Mouse (Mus musculus) embryonic facial prominence, embryonic 14.5 days (tissue): ENCODE data around the gene Arhgef3. TPM values are rescaled to one million over a fixed set of nuclear protein-coding genes. Genes with fewer than 3 reads are reported as not detected.
A peak's percentile ranks its signal among the peaks of the same experiment; 100 is the strongest.

ENCODE experiments used
- ATAC-seq: fragments of 200-750 bp; cut with Nextera tagmentation; 2 replicates; pipeline ENCODE4 v1.8.0; 2017; ENCODE audit warnings: low read depth, moderate number of reproducible peaks, moderate TSS enrichment
- DNase-seq: peaks from one replicate; pipeline ENCODE4 v3.0.0-alpha.2; 2015; ENCODE audit warnings: low spot score
- H3K27ac ChIP-seq: fragments of 300-500 bp; sonication (generic); replicated peaks from 2 replicates; pipeline ENCODE4 v1.5.1; 2014; ENCODE audit warnings: low read depth, mild to moderate bottlenecking, low read length, moderate library complexity
- H3K27me3 ChIP-seq: fragments of 300-500 bp; sonication (generic); replicated peaks from 2 replicates; pipeline ENCODE4 v1.6.1; 2014; ENCODE audit warnings: low read length; ENCODE audit not compliant: control insufficient read depth, insufficient read depth
- H3K36me3 ChIP-seq: fragments of 300-500 bp; sonication (generic); 2 replicates; pipeline ENCODE4 v1.6.1; 2014; ENCODE audit warnings: low read length, mixed read lengths; ENCODE audit not compliant: control insufficient read depth, insufficient read depth
- H3K4me1 ChIP-seq: fragments of 300-500 bp; sonication (generic); 2 replicates; pipeline ENCODE4 v1.6.1; 2014; ENCODE audit warnings: antibody characterized with exemption, low read length; ENCODE audit not compliant: control insufficient read depth, insufficient read depth
- H3K4me2 ChIP-seq: fragments of 300-500 bp; sonication (generic); 2 replicates; pipeline ENCODE4 v1.6.1; 2014; ENCODE audit warnings: low read depth, mild to moderate bottlenecking, low read length, moderate library complexity, mixed read lengths
- H3K4me3 ChIP-seq: fragments of 300-500 bp; sonication (generic); 2 replicates; pipeline ENCODE4 v1.5.1; 2014; ENCODE audit warnings: low read depth, mild to moderate bottlenecking, low read length
- H3K9ac ChIP-seq: fragments of 300-500 bp; sonication (generic); 2 replicates; pipeline ENCODE4 v1.6.1; 2014; ENCODE audit warnings: low read depth, mild to moderate bottlenecking, low read length, moderate library complexity, mixed read lengths
- H3K9me3 ChIP-seq: fragments of 300-500 bp; sonication (generic); 2 replicates; pipeline ENCODE4 v1.6.1; 2016; ENCODE audit warnings: low read length; ENCODE audit not compliant: control insufficient read depth
- WGBS: fragments of 180-500 bp; shearing (Covaris S2); extraction: QIAGEN DNeasy Blood & Tissue Kit; methylation state at CpG from one replicate; pipeline ENCODE4 v1.1.7; 2014; 5-methylcytosine and 5-hydroxymethylcytosine counted together
- polyA plus RNA-seq: library from polyadenylated mRNA; unstranded; fragments of >200 nt; fragmentation: Nextera tagmentation; extraction: Ambion mirVana; gene quantifications from 2 replicates; pipeline ENCODE4 v1.2.1, GENCODE M21; 2014

The Arhgef3 gene
- polyA plus RNA-seq, 1 experiment from 2014 or later, result 15.3 TPM

DNA sequence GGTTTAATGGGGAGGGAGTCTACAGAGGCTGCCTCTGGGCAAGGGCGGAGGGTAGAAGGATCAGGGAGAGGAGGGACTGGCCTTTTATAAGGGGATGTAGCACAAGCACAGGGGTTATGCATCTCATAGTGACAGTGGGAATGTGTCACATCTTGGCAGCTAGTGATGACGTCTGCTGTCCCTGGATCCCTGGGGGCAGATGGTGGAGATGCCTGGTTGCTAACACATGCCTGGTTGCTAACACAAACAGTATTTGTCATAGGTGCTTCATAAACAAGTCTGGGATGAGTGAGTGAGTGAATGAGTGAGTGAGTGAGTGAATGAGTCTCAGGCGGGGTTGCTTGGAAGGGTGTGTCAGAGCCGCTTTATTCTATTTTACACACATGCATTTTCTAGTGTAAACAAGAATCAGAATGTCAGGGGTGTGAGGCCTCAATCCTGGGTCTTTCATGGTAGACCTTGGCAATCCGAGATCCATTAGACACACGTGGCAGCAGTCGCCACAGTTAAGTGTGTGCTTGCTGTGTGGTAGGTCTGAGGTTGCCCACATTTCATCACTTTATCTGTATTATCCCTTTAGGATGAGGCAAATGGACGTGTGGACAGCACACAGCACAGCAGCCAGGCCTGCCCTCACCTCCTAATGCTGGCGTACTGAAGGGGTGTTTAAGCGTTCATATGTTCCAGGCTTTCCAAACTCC is 156.8 kb downstream of the Arhgef3 start:
- DNase-seq (no peak), ATAC-seq (no peak)
- Histone ChIP-seq H3K4me1 (no peaks in the 10 kb centered on the region), H3K9me3 (no peaks in the 10 kb centered on the region), H3K4me2 (no peak overlapping the region), H3K36me3 (no peaks in the 10 kb centered on the region), H3K27me3 (no peaks in the 10 kb centered on the region), H3K9ac (0 out of 2 replicates have a peak overlapping the region, but pooled peaks have one; percentile 30), H3K27ac (no peak overlapping the region), H3K4me3 (no peak overlapping the region)
- 59% methylated on average over 10 of the region's 10 CpGs for WGBS

- ATAC-seq, result no peak
Observed at GRCm38 (mm10) chr14:27272072-27272834, 157.6 kb downstream of the Arhgef3 start.

DNA sequence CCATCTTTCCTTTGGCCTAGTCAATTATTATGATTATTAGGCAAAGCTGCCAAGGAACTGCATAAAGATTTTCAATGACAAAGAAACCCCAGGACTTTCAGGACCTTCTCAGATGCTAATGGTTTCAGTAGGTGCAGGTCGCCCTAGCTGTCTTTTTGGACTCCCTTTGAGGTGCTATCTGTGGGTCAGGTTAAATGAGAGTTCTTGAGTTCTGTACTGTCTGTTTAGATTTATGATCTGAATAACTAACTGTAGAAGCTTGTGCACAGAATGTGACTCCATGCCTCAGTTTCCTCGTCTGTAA is 158.1 kb downstream of the Arhgef3 start:
- no peaks in the 10 kb centered on the region for H3K36me3 ChIP-seq
- no peaks in the 10 kb centered on the region for H3K27me3 ChIP-seq
- no peak for ATAC-seq
- no peaks in the 10 kb centered on the region for H3K9me3 ChIP-seq
- H3K4me2 ChIP-seq, result no peak overlapping the region
- DNase-seq, result no peak
- no peak overlapping the region for H3K4me3 ChIP-seq
- 85% methylated on average over 2 of the region's 2 CpGs for WGBS
- no peaks in the 10 kb centered on the region for H3K4me1 ChIP-seq
- no peak overlapping the region for H3K9ac ChIP-seq
- no peak overlapping the region for H3K27ac ChIP-seq

More at GRCm38 (mm10) chr14:27272072-27272834, 157.6 kb downstream of the Arhgef3 start:
- Histone ChIP-seq H3K9ac (no peak overlapping the region), H3K36me3 (no peaks in the 10 kb centered on the region), H3K27me3 (no peaks in the 10 kb centered on the region), H3K9me3 (no peaks in the 10 kb centered on the region), H3K27ac (no peak overlapping the region), H3K4me3 (no peak overlapping the region), H3K4me2 (no peak overlapping the region), H3K4me1 (no peaks in the 10 kb centered on the region)
- 31% methylated on average over 11 of the region's 11 CpGs for WGBS
- no peak for DNase-seq

GRCm38 (mm10) chr14:27273169-27273568 is 158.5 kb downstream of the Arhgef3 start:
- Histone ChIP-seq H3K36me3 (no peaks in the 10 kb centered on the region), H3K9ac (no peak overlapping the region), H3K4me3 (no peak overlapping the region), H3K27ac (no peak overlapping the region), H3K9me3 (no peaks in the 10 kb centered on the region), H3K27me3 (no peaks in the 10 kb centered on the region), H3K4me2 (no peak overlapping the region), H3K4me1 (no peaks in the 10 kb centered on the region)
- no peak for ATAC-seq
- DNase-seq, result no peak

DNA sequence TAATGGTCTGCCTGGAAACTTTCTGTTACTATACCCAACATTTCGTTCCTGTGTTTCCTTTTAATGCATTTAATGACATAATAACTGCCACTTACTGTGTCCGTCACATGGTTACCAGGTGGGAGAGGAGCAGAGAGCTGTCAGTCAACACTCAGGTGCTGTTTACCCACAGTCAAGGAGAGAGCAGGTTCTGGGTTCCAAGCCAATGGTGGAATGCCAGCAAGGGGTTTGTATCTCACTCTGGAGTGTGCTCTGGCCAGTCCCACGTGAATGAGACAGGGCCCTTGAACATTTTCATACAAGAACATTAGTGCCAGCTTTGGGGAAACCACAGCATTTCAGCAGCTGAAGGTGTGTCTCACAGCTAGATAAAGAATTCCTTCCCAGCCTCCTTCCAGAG is 162.6 kb downstream of the Arhgef3 start:
- H3K9me3 ChIP-seq, result no peaks in the 10 kb centered on the region
- no peak overlapping the region for H3K27ac ChIP-seq
- no peak overlapping the region for H3K4me2 ChIP-seq
- 73% methylated on average over 3 of the region's 3 CpGs for WGBS
- H3K27me3 ChIP-seq, result no peaks in the 10 kb centered on the region
- no peaks in the 10 kb centered on the region for H3K36me3 ChIP-seq
- no peak for DNase-seq
- no peaks in the 10 kb centered on the region for H3K4me1 ChIP-seq
- H3K4me3 ChIP-seq, result no peak overlapping the region
- no peak for ATAC-seq
- H3K9ac ChIP-seq, result no peak overlapping the region

- H3K27ac ChIP-seq, result no peak overlapping the region
- no peak overlapping the region for H3K9ac ChIP-seq
- H3K9me3 ChIP-seq, result no peaks in the 10 kb centered on the region
- 86% methylated on average over 8 of the region's 8 CpGs for WGBS
- H3K27me3 ChIP-seq, result no peaks in the 10 kb centered on the region
- no peaks in the 10 kb centered on the region for H3K36me3 ChIP-seq
- ATAC-seq, result no peak
- H3K4me3 ChIP-seq, result no peak overlapping the region
- no peaks in the 10 kb centered on the region for H3K4me1 ChIP-seq
- H3K4me2 ChIP-seq, result no peak overlapping the region
- DNase-seq, result no peak
Observed at GRCm38 (mm10) chr14:27280201-27280890, 165.6 kb downstream of the Arhgef3 start.

GRCm38 (mm10) chr14:27283956-27284355 is 169.3 kb downstream of the Arhgef3 start:
- no peak overlapping the region for H3K4me2 ChIP-seq
- no peaks in the 10 kb centered on the region for H3K9me3 ChIP-seq
- H3K36me3 ChIP-seq, result no peaks in the 10 kb centered on the region
- H3K9ac ChIP-seq, result no peak overlapping the region
- no peaks in the 10 kb centered on the region for H3K27me3 ChIP-seq
- no peaks in the 10 kb centered on the region for H3K4me1 ChIP-seq
- ATAC-seq, result no peak
- DNase-seq, result no peak
- no peak overlapping the region for H3K27ac ChIP-seq
- H3K4me3 ChIP-seq, result no peak overlapping the region

- no peaks in the 10 kb centered on the region for H3K9me3 ChIP-seq
- ATAC-seq, result no peak
- no peak overlapping the region for H3K9ac ChIP-seq
- H3K27me3 ChIP-seq, result no peaks in the 10 kb centered on the region
- H3K27ac ChIP-seq, result no peak overlapping the region
- H3K36me3 ChIP-seq, result no peaks in the 10 kb centered on the region
- H3K4me2 ChIP-seq, result no peak overlapping the region
- DNase-seq, result no peak
- H3K4me3 ChIP-seq, result no peak overlapping the region
- H3K4me1 ChIP-seq, result no peaks in the 10 kb centered on the region
- 37% methylated on average over 4 of the region's 4 CpGs for WGBS
Observed at GRCm38 (mm10) chr14:27286202-27286601, 171.5 kb downstream of the Arhgef3 start.
